Mouse (Mus musculus) kidney, postnatal 25 days (tissue): ENCODE results near the gene Ddx10.
"Not testable (repeated sequence)": the region's sequence is repeated elsewhere in the genome, so short reads cannot be mapped to it uniquely, and the experiment has no call there.

ENCODE experiments used
- DNase-seq, 2 experiments: peaks; one replicate each; pipeline ENCODE4 v3.0.0; 2021; ENCODE audit warnings: mixed read lengths in 2 of 2

Gene Ddx10

GRCm38 (mm10) chr9:53142424-53142823 is 105.4 kb downstream of the Ddx10 start:
- not testable (repeated sequence) for DNase-seq

GRCm38 (mm10) chr9:53140610-53141165 is 107.2 kb downstream of the Ddx10 start:
- DNase-seq: peak; percentile 2 to 41

GRCm38 (mm10) chr9:53132826-53133225 is 115.0 kb downstream of the Ddx10 start:
- no peak for DNase-seq

- DNase-seq: no peak
These were observed 117.4 kb downstream of the Ddx10 start for GRCm38 (mm10) chr9:53130460-53130859.

- no peak for DNase-seq
These were observed 146.8 kb downstream of the Ddx10 start for GRCm38 (mm10) chr9:53101103-53101502.

GRCm38 (mm10) chr9:53095319-53096165 is 152.3 kb downstream of the Ddx10 start:
- DNase-seq: no peak

GRCm38 (mm10) chr9:53094536-53094935 is 153.3 kb downstream of the Ddx10 start:
- DNase-seq: no peak

GRCm38 (mm10) chr9:53077626-53078025 is 170.2 kb downstream of the Ddx10 start:
- no peak for DNase-seq

- DNase-seq: no peak
These were observed 171.9 kb downstream of the Ddx10 start for GRCm38 (mm10) chr9:53075931-53076330.

GRCm38 (mm10) chr9:53074443-53074842 is 173.4 kb downstream of the Ddx10 start:
- DNase-seq: no peak

GRCm38 (mm10) chr9:53073576-53074112 is 174.2 kb downstream of the Ddx10 start:
- no peak for DNase-seq

GRCm38 (mm10) chr9:53072088-53072487 is 175.8 kb downstream of the Ddx10 start:
- no peak for DNase-seq

- DNase-seq: no peak
These were observed 176.9 kb downstream of the Ddx10 start for GRCm38 (mm10) chr9:53070875-53071524.

- no peak for DNase-seq
These were observed 179.7 kb downstream of the Ddx10 start for GRCm38 (mm10) chr9:53068166-53068565.

- DNase-seq: no peak
These were observed 181.4 kb downstream of the Ddx10 start for GRCm38 (mm10) chr9:53066428-53066827.

- peak in 1 of 2 experiments; percentile 43 for DNase-seq
These were observed 182.8 kb downstream of the Ddx10 start for GRCm38 (mm10) chr9:53065028-53065427.

- DNase-seq: peak; percentile 18 to 61
These were observed 183.3 kb downstream of the Ddx10 start for GRCm38 (mm10) chr9:53064531-53064930.

- DNase-seq: no peak
These were observed 192.5 kb downstream of the Ddx10 start for GRCm38 (mm10) chr9:53055306-53055705.
